Mouse (Mus musculus): ENCODE measurements around the gene Klc3.

Klc3 gene

GRCm38 (mm10) chr7:19409753-19410152, 5.8 kb upstream of the Klc3 start:
- no peak for DNase-seq (ENCODE audit: low spot score in 2 of 2)

- peak; percentile 58 to 75 for DNase-seq (ENCODE audit: low spot score in 2 of 2)
These were observed 1.5 kb upstream of the Klc3 start for GRCm38 (mm10) chr7:19405417-19405816.

- no peak for DNase-seq (ENCODE audit: low spot score in 2 of 2)
These were observed 572 bp upstream of the Klc3 start, which contains the start of gene Ckm for GRCm38 (mm10) chr7:19404476-19404875. Ckm (plus strand) TSS chr7:19404776.

GRCm38 (mm10) chr7:19402535-19403112, 1.3 kb downstream of the Klc3 start:
- no peak for DNase-seq (ENCODE audit: low spot score in 2 of 2)

DNA sequence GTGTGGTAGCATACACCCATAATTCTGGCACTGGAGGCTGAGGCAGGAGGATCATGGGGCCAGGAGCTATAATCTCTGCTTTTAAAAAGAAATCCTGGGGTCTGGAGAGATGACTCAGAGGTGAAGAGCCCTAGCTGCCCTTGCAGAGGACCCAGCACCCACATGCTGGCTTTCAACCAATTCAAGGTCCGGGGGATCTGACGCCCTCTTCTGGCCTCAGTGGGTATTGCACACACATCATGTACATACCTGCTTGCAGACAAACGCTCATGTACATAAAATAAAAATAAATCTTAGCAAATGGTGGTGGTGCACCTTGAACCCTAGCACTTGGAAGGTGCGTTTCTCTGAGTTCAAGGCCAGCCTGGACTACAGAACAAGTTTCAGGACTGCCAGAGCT, 3.0 kb downstream of the Klc3 start:
- DNase-seq (ENCODE audit: low spot score in 2 of 2), result no peak

- DNase-seq (ENCODE audit: low spot score in 2 of 2), result peak; percentile 45 to 48
These were observed 4.2 kb downstream of the Klc3 start for GRCm38 (mm10) chr7:19399496-19400280.

- no peak for DNase-seq (ENCODE audit: low spot score in 2 of 2)
These were observed 9.4 kb downstream of the Klc3 start for GRCm38 (mm10) chr7:19394484-19394883.

GRCm38 (mm10) chr7:19388699-19389413, 15.0 kb downstream of the Klc3 start:
- DNase-seq (ENCODE audit: low spot score in 2 of 2), result no peak

DNA sequence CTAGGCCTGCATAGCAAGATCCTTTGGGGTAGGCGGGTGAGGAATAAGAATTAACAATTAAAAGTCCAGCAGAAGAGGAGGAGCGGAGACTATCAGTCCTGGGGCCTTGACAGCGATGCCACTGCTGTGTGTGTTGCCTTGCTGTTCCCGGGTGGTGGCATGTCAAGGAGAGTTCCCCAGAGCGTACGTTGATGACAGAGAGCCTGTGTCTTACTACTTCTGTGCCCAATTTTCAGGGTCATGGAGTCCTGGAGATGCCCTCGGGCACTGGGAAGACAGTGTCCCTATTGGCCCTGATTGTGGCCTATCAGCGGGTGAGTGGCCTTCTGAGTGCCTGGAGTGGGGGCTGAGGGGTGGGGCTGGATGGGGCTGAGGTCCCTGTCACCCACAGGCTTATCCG, 20.2 kb downstream of the Klc3 start:
- no peak for DNase-seq (ENCODE audit: low spot score in 2 of 2)

GRCm38 (mm10) chr7:19382166-19382541, 21.8 kb downstream of the Klc3 start:
- DNase-seq (ENCODE audit: low spot score in 2 of 2), result no peak

GRCm38 (mm10) chr7:19381377-19382165, 22.3 kb downstream of the Klc3 start, which contains the start of gene Ercc2:
Ercc2 (plus strand) TSS chr7:19382010.
- DNase-seq (ENCODE audit: low spot score in 2 of 2), result peak; percentile 99 to 100

- no peak for DNase-seq (ENCODE audit: low spot score in 2 of 2)
These were observed 25.9 kb downstream of the Klc3 start for GRCm38 (mm10) chr7:19378049-19378448.

- DNase-seq (ENCODE audit: low spot score in 2 of 2), result no peak
These were observed 27.9 kb downstream of the Klc3 start for GRCm38 (mm10) chr7:19376019-19376418.

- DNase-seq (ENCODE audit: low spot score in 2 of 2), result no peak
These were observed 28.5 kb downstream of the Klc3 start for GRCm38 (mm10) chr7:19375368-19375767.

- no peak for DNase-seq (ENCODE audit: low spot score in 2 of 2)
These were observed 30.5 kb downstream of the Klc3 start for GRCm38 (mm10) chr7:19373367-19373766.

GRCm38 (mm10) chr7:19369823-19370425, 34.0 kb downstream of the Klc3 start:
- DNase-seq (ENCODE audit: low spot score in 2 of 2), result peak; percentile 35 to 47

DNA sequence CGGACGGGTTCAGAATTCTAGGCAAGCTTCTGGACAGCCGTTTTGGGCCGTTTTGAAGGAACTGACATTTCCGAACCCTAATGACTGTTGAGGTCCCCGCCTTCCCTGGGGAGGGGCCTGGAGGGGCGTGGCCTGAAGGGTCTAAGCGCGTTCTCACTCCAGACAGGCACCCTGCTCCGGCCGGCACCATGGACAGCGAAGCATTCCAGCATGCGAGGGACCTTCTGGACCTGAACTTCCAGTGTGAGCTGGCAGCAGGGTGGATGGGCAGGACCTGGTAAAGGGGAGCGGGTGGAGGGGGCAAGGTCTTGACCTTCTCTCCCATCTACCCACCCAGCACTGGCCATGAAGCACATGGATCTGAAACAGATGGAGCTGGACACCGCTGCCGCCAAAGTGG, 35.5 kb downstream of the Klc3 start:
- DNase-seq (ENCODE audit: low spot score in 2 of 2), result no peak

DNA sequence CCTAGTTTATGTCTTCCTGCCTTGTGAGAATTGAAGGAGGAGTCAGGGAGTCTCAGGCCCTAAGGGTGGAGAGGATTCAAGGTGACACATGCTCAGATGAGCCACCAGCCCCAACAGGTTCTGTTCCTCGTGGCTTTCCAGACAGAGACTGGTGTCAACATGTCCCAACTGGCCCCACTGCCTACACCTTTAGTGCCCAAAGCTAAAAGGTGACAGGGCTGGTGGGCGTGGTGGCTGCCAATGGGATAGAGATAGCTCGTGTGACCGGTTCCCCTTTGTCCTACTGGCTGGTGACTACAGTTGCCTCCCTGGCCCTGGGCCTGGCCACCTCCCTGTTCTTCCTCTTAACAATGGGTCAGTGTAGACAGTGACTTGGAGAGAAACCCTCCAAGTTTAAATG, 38.5 kb downstream of the Klc3 start:
- DNase-seq (ENCODE audit: low spot score in 2 of 2), result no peak

GRCm38 (mm10) chr7:19363881-19364280, 40.0 kb downstream of the Klc3 start:
- peak; percentile 55 to 60 for DNase-seq (ENCODE audit: low spot score in 2 of 2)

- no peak for DNase-seq (ENCODE audit: low spot score in 2 of 2)
These were observed 41.6 kb downstream of the Klc3 start for GRCm38 (mm10) chr7:19362276-19362675.

DNA sequence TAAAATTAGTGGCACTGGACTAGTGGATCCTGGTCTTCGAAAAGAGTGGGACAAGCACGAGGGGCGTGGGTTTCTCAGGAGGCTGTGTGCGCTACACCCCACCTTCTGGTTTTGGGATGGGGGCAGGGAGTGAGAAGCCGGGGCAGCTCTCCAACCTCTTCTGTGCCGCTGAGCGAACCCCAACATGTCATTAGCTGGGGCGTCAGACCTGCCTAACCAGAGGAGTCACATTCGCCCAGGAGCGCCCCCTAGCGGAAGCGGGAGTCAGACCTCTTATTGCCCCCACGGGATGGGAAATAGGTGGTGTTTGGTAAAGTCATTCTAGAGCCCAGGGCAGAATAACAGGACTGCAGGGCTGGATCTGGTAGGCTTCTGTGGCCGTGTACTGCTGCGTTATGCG, 42.2 kb downstream of the Klc3 start:
- peak; percentile 64 to 78 for DNase-seq (ENCODE audit: low spot score in 2 of 2)
